Mouse (Mus musculus) heart, embryonic 13.5 days (tissue): ENCODE measurements around the gene Sh3pxd2b. TPM values are rescaled to one million over a fixed set of nuclear protein-coding genes. Genes with fewer than 3 reads are reported as not detected.

Experiments
- ATAC-seq: fragments of 200-750 bp; cut with Nextera tagmentation; 2 replicates; pipeline ENCODE4 v1.8.0; 2017; ENCODE audit warnings: moderate TSS enrichment; ENCODE audit not compliant: insufficient number of reproducible peaks, low FRiP score, low TSS enrichment; ENCODE audit errors: extremely low read depth
- H3K27ac ChIP-seq: fragments of 300-500 bp; sonication (generic); replicated peaks from 2 replicates; pipeline ENCODE4 v1.5.1; 2015; ENCODE audit warnings: moderate library complexity, mild to moderate bottlenecking, inconsistent platforms
- H3K27me3 ChIP-seq: fragments of 300-500 bp; sonication (generic); replicated peaks from 2 replicates; pipeline ENCODE4 v1.6.1; 2015; ENCODE audit warnings: mild to moderate bottlenecking, inconsistent platforms
- H3K36me3 ChIP-seq: fragments of 300-500 bp; sonication (generic); 2 replicates; pipeline ENCODE4 v1.6.1; 2015; ENCODE audit warnings: mild to moderate bottlenecking, inconsistent platforms
- H3K4me1 ChIP-seq: fragments of 300-500 bp; sonication (generic); 2 replicates; pipeline ENCODE4 v1.6.1; 2015; ENCODE audit warnings: inconsistent platforms
- H3K4me2 ChIP-seq: fragments of 300-500 bp; sonication (generic); 2 replicates; pipeline ENCODE4 v1.6.1; 2015; ENCODE audit warnings: inconsistent platforms, mild to moderate bottlenecking, moderate library complexity
- H3K4me3 ChIP-seq: fragments of 300-500 bp; sonication (generic); 2 replicates; pipeline ENCODE4 v1.5.1; 2015; ENCODE audit warnings: moderate library complexity, mild to moderate bottlenecking, inconsistent platforms
- H3K9ac ChIP-seq: fragments of 300-500 bp; sonication (generic); 2 replicates; pipeline ENCODE4 v1.6.1; 2015; ENCODE audit warnings: inconsistent platforms, mild to moderate bottlenecking, moderate library complexity
- H3K9me3 ChIP-seq: fragments of 300-500 bp; sonication (generic); 2 replicates; pipeline ENCODE4 v1.6.1; 2016; ENCODE audit warnings: inconsistent platforms
- WGBS: fragments of 180-500 bp; shearing (Covaris S2); methylation state at CpG from one replicate; pipeline ENCODE4 v1.1.7; 2015; ENCODE audit warnings: mixed read lengths; 5-methylcytosine and 5-hydroxymethylcytosine counted together
- polyA plus RNA-seq: library from polyadenylated mRNA; unstranded; fragments of >200 nt; fragmentation: Nextera tagmentation; extraction: Ambion mirVana; gene quantifications from 2 replicates; pipeline ENCODE4 v1.2.1, GENCODE M21; 2015

Gene Sh3pxd2b
- polyA plus RNA-seq, 1 experiment from 2014 or later, result 12.1 TPM

GRCm38 (mm10) chr11:32444266-32444665, 96.6 kb downstream of the Sh3pxd2b start:
- WGBS, result 61% methylated on average over 1 of the region's 1 CpGs
- Histone ChIP-seq H3K4me1 (no peaks in the 10 kb centered on the region), H3K27me3 (no peaks in the 10 kb centered on the region), H3K9me3 (no peaks in the 10 kb centered on the region), H3K9ac (no peak overlapping the region), H3K36me3 (no peaks in the 10 kb centered on the region), H3K27ac (no peak overlapping the region), H3K4me3 (no peak overlapping the region), H3K4me2 (no peak overlapping the region)
- no peak for ATAC-seq

GRCm38 (mm10) chr11:32445135-32445534, 97.5 kb downstream of the Sh3pxd2b start:
- no peak overlapping the region for H3K27ac ChIP-seq
- no peaks in the 10 kb centered on the region for H3K27me3 ChIP-seq
- H3K9ac ChIP-seq, result no peak overlapping the region
- WGBS, result 65% methylated on average over 1 of the region's 1 CpGs
- H3K4me1 ChIP-seq, result no peaks in the 10 kb centered on the region
- no peak overlapping the region for H3K4me3 ChIP-seq
- H3K9me3 ChIP-seq, result no peaks in the 10 kb centered on the region
- H3K36me3 ChIP-seq, result no peaks in the 10 kb centered on the region
- no peak overlapping the region for H3K4me2 ChIP-seq
- ATAC-seq, result no peak

DNA sequence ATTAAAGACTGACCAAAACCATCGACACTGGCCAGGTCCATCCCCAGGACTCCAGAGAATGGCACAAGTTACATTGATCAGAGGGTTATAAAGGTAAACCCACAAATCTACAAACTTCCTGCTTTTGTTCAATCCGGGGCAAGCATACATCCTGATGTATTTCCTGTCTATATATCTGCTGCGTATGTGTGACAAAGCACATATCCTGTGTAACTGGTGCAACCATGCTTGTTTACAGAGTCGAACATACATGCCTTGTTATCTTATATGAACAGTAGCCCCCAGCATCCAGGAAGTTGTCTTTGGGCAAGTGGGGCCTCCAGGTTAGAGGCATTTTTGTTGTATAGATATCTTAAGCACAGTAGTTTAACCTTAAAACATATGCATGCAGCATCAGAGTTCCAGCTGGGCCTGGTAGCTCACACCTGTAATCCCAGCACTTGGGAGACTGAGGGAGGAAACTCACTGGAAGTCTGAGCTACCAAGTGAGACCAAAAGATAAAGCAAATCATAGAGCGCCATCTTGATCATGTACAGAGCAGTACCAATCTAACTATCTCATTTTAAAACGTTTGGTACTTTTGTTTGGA, 98.1 kb downstream of the Sh3pxd2b start:
- WGBS, result 60% methylated on average over 6 of the region's 6 CpGs
- Histone ChIP-seq H3K4me2 (no peak overlapping the region), H3K4me1 (peaks cover 3% of the 10 kb centered on the region; the same call in 1 of the 2 replicates), H3K9me3 (no peaks in the 10 kb centered on the region), H3K36me3 (no peaks in the 10 kb centered on the region), H3K27me3 (no peaks in the 10 kb centered on the region), H3K4me3 (no peak overlapping the region), H3K27ac (no peak overlapping the region), H3K9ac (no peak overlapping the region)
- no peak for ATAC-seq

- ATAC-seq, result no peak
- H3K9me3 ChIP-seq, result no peaks in the 10 kb centered on the region
- WGBS, result 3% methylated on average over 1 of the region's 1 CpGs
Measured at GRCm38 (mm10) chr11:32450216-32450615, 102.6 kb downstream of the Sh3pxd2b start.

GRCm38 (mm10) chr11:32451306-32451705, 103.7 kb downstream of the Sh3pxd2b start:
- Histone ChIP-seq H3K36me3 (no peaks in the 10 kb centered on the region), H3K4me2 (no peak overlapping the region), H3K27me3 (peaks cover 5% of the 10 kb centered on the region), H3K4me3 (no peak overlapping the region), H3K4me1 (peaks cover 19% of the 10 kb centered on the region), H3K27ac (no peak overlapping the region), H3K9ac (no peak overlapping the region), H3K9me3 (no peaks in the 10 kb centered on the region)
- WGBS, result 86% methylated on average over 6 of the region's 6 CpGs
- ATAC-seq, result no peak

More at GRCm38 (mm10) chr11:32450216-32450615, 102.6 kb downstream of the Sh3pxd2b start:
- H3K27ac ChIP-seq, result no peak overlapping the region
- peaks cover 5% of the 10 kb centered on the region for H3K27me3 ChIP-seq
- H3K36me3 ChIP-seq, result no peaks in the 10 kb centered on the region
- H3K4me3 ChIP-seq, result no peak overlapping the region
- no peak overlapping the region for H3K9ac ChIP-seq
- no peak overlapping the region for H3K4me2 ChIP-seq
- H3K4me1 ChIP-seq, result peaks cover 15% of the 10 kb centered on the region

GRCm38 (mm10) chr11:32452745-32453144, 105.1 kb downstream of the Sh3pxd2b start:
- no peak overlapping the region for H3K27ac ChIP-seq
- H3K27me3 ChIP-seq, result peaks cover 5% of the 10 kb centered on the region
- H3K9ac ChIP-seq, result no peak overlapping the region
- no peaks in the 10 kb centered on the region for H3K36me3 ChIP-seq
- H3K4me2 ChIP-seq, result no peak overlapping the region
- peaks cover 29% of the 10 kb centered on the region for H3K4me1 ChIP-seq
- no peak for ATAC-seq
- no peak overlapping the region for H3K4me3 ChIP-seq
- whole genome bisulfite sequencing, result 87% methylated on average over 4 of the region's 4 CpGs
- H3K9me3 ChIP-seq, result no peaks in the 10 kb centered on the region

- H3K27ac ChIP-seq, result peak overlapping the region; percentile 32
- WGBS, result 51% methylated on average over 8 of the region's 8 CpGs
- H3K27me3 ChIP-seq, result peaks cover 5% of the 10 kb centered on the region
- peaks cover 29% of the 10 kb centered on the region for H3K4me1 ChIP-seq
- no peak overlapping the region for H3K4me3 ChIP-seq
- H3K4me2 ChIP-seq, result peak overlapping the region; percentile 89
- no peak overlapping the region for H3K9ac ChIP-seq
- ATAC-seq, result no peak
- no peaks in the 10 kb centered on the region for H3K9me3 ChIP-seq
- no peaks in the 10 kb centered on the region for H3K36me3 ChIP-seq
Measured at GRCm38 (mm10) chr11:32453353-32453915, 105.8 kb downstream of the Sh3pxd2b start.

- H3K4me3 ChIP-seq, result peak overlapping the region; percentile 93
- no peaks in the 10 kb centered on the region for H3K36me3 ChIP-seq
- peaks cover 5% of the 10 kb centered on the region for H3K27me3 ChIP-seq
- no peak for ATAC-seq
- peak overlapping the region; percentile 96 for H3K27ac ChIP-seq
- H3K4me1 ChIP-seq, result peaks cover 29% of the 10 kb centered on the region
- H3K9ac ChIP-seq, result peak overlapping the region; percentile 92
- H3K4me2 ChIP-seq, result peak overlapping the region; percentile 89
- no peaks in the 10 kb centered on the region for H3K9me3 ChIP-seq
- WGBS, result 3% methylated on average over 19 of the region's 19 CpGs
Measured at GRCm38 (mm10) chr11:32454231-32454799, 106.7 kb downstream of the Sh3pxd2b start.

DNA sequence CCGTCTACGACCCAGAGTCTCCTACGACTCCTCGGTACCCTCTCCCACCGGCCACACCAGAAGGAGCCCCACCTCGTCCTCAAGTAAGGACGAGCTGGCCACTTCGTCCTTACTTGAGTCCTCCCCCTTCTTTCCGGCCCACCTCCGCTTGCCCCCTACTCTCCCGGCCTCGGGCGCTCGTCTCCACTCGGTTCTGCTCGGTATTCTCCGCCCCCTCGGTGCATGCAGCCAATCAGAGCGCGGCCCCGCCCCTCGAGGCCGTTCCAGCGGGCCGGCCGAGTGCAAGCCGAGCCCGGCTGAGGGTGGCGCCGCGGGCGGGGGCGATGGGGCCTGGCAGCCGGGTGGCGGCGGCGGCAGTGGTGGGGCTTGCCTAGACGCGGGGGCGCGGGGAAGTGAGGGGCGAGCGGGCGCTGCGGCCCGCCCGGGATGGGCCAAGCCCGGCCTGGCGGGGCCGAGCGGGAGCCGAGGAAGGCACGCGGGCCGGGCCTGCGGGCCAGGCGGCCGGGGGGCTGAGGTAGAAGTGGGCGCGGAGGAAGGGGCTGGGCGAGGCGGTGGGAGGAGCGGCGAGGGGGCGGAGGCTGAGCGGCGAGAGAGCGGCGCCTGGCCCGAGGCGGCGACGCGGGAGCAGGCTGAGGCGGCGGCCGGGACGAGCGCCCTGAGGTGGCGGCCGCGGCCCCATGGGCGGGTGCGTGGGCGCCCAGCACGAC, 107.3 kb downstream of the Sh3pxd2b start, which contains the start of gene Ubtd2:
TSS of gene Ubtd2 (plus strand) at position 571 of the 707 bp plus-strand sequence.
- H3K27ac ChIP-seq, result peak within 1 kb of the TSS; percentile 96
- peak within 1 kb of the TSS; percentile 93 for H3K4me3 ChIP-seq
- peaks cover 5% of the 10 kb centered on the region for H3K27me3 ChIP-seq
- H3K4me1 ChIP-seq, result peaks cover 29% of the 10 kb centered on the region
- ATAC-seq, result peak; percentile 94
- no peaks in the 10 kb centered on the region for H3K36me3 ChIP-seq
- peak within 1 kb of the TSS; percentile 92 for H3K9ac ChIP-seq
- under 1% methylated on average over 80 of the region's 86 CpGs for WGBS
- H3K4me2 ChIP-seq, result peak within 1 kb of the TSS; percentile 89
- no peaks in the 10 kb centered on the region for H3K9me3 ChIP-seq

- peak; percentile 5; the same call in 1 of the 2 replicates for ATAC-seq
- H3K9ac ChIP-seq, result peak overlapping the region; percentile 92
- peak overlapping the region; percentile 93 for H3K4me3 ChIP-seq
- no peaks in the 10 kb centered on the region for H3K36me3 ChIP-seq
- under 1% methylated on average over 55 of the region's 58 CpGs for WGBS
- H3K4me2 ChIP-seq, result peak overlapping the region; percentile 89
- H3K27me3 ChIP-seq, result peaks cover 5% of the 10 kb centered on the region
- peaks cover 26% of the 10 kb centered on the region for H3K4me1 ChIP-seq
- no peaks in the 10 kb centered on the region for H3K9me3 ChIP-seq
- peak overlapping the region; percentile 96 for H3K27ac ChIP-seq
Measured at GRCm38 (mm10) chr11:32455507-32456141, 108.0 kb downstream of the Sh3pxd2b start.

DNA sequence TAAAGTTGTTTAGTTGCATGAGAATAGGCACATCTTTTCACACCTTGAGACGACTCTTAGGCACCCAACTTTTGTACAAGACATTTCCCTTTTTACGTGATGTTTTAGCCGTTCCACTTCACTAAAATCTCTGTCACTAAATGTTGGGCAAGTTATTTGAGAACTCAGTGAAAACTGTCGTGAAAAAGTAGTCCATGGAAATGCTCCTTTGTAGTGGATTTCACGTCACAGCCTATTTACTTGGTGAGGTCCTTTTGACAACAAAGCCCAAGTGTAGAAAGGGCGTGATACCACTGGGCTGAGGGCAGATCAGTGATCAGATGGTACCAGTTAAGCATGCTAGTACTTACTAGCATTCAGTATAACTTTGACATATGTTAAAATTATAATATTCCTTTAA, 108.7 kb downstream of the Sh3pxd2b start:
- WGBS, result 9% methylated on average over 6 of the region's 6 CpGs
- H3K27me3 ChIP-seq, result peaks cover 2% of the 10 kb centered on the region
- H3K9ac ChIP-seq, result peak overlapping the region; percentile 92
- H3K4me2 ChIP-seq, result peak overlapping the region; percentile 89
- no peaks in the 10 kb centered on the region for H3K9me3 ChIP-seq
- peak overlapping the region; percentile 93 for H3K4me3 ChIP-seq
- no peaks in the 10 kb centered on the region for H3K36me3 ChIP-seq
- ATAC-seq, result no peak
- H3K27ac ChIP-seq, result peak overlapping the region; percentile 96
- H3K4me1 ChIP-seq, result peaks cover 28% of the 10 kb centered on the region
